ENCODE assay signal across 15 mouse cellular contexts in genomic region chr4:81536795-81537194, GRCm38 (mm10).
"Had no signal": no experiment of that assay in that cellular context is flagged by ENCODE, and none has a peak within 500 bp of the region (broad histone marks: within the 10 kb centered on the region; RNA-seq: fewer than 3 reads in every experiment).

No protein-coding gene starts in this region.

- DNase-seq: lung, postnatal 14 days; lung, postnatal 36 days; right cerebral cortex, postnatal 14 days; thymus, adult 2 months; thymus, postnatal 25 days; thymus, postnatal 4 days had no signal

- H3K27me3 ChIP-seq: liver, embryonic 12.5 days; midbrain, embryonic 13.5 days; midbrain, embryonic 15.5 days; neural tube, embryonic 12.5 days; stomach, embryonic 15.5 days had no signal

- H3K9me3 ChIP-seq: liver, embryonic 12.5 days; midbrain, embryonic 13.5 days; midbrain, embryonic 15.5 days; neural tube, embryonic 12.5 days; stomach, embryonic 15.5 days had no signal

- H3K4me1 ChIP-seq: liver, embryonic 12.5 days; midbrain, embryonic 13.5 days; midbrain, embryonic 15.5 days; neural tube, embryonic 12.5 days; stomach, embryonic 15.5 days had no signal

- H3K4me3 ChIP-seq: liver, embryonic 12.5 days; midbrain, embryonic 13.5 days; midbrain, embryonic 15.5 days; neural tube, embryonic 12.5 days; stomach, embryonic 15.5 days had no signal

- ATAC-seq: liver, embryonic 12.5 days; lung, postnatal 0 days; midbrain, embryonic 13.5 days; midbrain, embryonic 15.5 days had no signal

- H3K4me2 ChIP-seq: liver, embryonic 12.5 days; midbrain, embryonic 11.5 days; midbrain, embryonic 13.5 days; midbrain, embryonic 15.5 days; neural tube, embryonic 12.5 days; stomach, embryonic 15.5 days had no signal

- H3K27ac ChIP-seq: liver, embryonic 12.5 days; liver, embryonic 14.5 days; midbrain, embryonic 13.5 days; midbrain, embryonic 15.5 days; neural tube, embryonic 12.5 days; stomach, embryonic 15.5 days; stomach, postnatal 0 days had no signal

- H3K36me3 ChIP-seq: liver, embryonic 12.5 days; midbrain, embryonic 13.5 days; midbrain, embryonic 15.5 days; neural tube, embryonic 12.5 days; stomach, embryonic 15.5 days had no signal

- H3K9ac ChIP-seq: liver, embryonic 12.5 days; liver, embryonic 14.5 days; midbrain, embryonic 13.5 days; midbrain, embryonic 15.5 days; neural tube, embryonic 12.5 days; stomach, embryonic 15.5 days had no signal
